Mouse (Mus musculus) gastrocnemius, postnatal 36 days (tissue): ENCODE data around the gene Nemp1. TPM values are rescaled to one million over a fixed set of nuclear protein-coding genes. Genes with fewer than 3 reads are reported as not detected.
"Not testable (repeated sequence)": the region's sequence is repeated elsewhere in the genome, so short reads cannot be mapped to it uniquely, and the experiment has no call there.

Experiments
- DNase-seq, 2 experiments: peaks; one replicate each; pipeline ENCODE4 v3.0.0; 2022
- intact Hi-C: fragments of 180-260 bp; cut with DNase I; formaldehyde crosslinking; loops from one replicate; pipeline ENCODE4 v1.15.1; 2025
- total RNA-seq, 2 experiments: library from RNA; stranded (reverse); gene quantifications; 2 replicates each; pipeline ENCODE4 v1.2.3; 2021

The Nemp1 gene
- total RNA-seq, 2 experiments from 2014 or later = 1.9 to 2.1 TPM

GRCm38 (mm10) chr10:127642772-127643552 is 23.7 kb upstream of the Nemp1 start, which contains the start of gene Stat6:
TSS of gene Stat6 (plus strand) at chr10:127642986.
- intact Hi-C loops = loop anchor here (2.0 to 10.0 kb wide), 4 partner anchors 20 to 294 kb away; partner anchors contain the start of gene Zbtb39
- DNase-seq = peak; percentile 71

DNA sequence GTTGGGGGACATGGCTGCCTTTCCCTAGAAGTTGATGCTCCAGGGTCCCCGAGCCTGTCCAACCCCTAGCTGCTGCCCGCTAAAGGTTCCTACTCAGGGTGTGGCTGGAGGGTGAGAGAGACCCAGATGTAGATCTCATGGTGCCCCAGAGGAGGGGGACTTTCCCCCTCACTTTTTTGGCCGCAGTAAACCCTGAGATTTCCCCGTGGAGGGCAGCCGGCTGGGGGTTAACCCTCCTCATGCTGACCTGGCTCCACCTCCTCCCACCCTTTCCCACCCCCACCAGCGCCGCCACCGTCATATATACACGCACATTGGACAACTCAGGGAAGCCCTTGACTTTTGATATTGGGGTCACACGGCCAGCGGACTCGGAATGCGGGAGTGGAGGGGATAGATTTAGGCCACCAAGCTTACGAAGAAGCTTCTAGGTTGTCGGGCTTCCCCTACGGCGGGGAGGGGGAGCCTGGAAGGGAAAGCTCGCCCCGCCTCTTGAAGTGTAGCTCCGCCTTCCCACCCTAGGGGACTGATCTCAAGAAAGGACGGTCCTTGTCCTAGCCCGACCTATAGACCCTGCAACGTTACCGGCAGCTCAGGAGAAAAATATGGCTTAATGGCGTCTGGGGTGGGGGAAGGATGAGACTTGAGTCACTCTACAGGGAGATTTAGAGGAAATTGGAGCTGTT is 23.0 kb upstream of the Nemp1 start:
- peak; percentile 81 to 83 for DNase-seq
- intact Hi-C loops = loop anchor here (2.0 to 10.0 kb wide), 4 partner anchors 19 to 293 kb away; partner anchors contain the start of gene Zbtb39

- no peak for DNase-seq
- intact Hi-C loops = loop anchor here (10.0 kb wide), 1 partner anchor 89 kb away; the partner anchor contains the start of gene Zbtb39
Measured at GRCm38 (mm10) chr10:127645791-127646190, 20.9 kb upstream of the Nemp1 start.

DNA sequence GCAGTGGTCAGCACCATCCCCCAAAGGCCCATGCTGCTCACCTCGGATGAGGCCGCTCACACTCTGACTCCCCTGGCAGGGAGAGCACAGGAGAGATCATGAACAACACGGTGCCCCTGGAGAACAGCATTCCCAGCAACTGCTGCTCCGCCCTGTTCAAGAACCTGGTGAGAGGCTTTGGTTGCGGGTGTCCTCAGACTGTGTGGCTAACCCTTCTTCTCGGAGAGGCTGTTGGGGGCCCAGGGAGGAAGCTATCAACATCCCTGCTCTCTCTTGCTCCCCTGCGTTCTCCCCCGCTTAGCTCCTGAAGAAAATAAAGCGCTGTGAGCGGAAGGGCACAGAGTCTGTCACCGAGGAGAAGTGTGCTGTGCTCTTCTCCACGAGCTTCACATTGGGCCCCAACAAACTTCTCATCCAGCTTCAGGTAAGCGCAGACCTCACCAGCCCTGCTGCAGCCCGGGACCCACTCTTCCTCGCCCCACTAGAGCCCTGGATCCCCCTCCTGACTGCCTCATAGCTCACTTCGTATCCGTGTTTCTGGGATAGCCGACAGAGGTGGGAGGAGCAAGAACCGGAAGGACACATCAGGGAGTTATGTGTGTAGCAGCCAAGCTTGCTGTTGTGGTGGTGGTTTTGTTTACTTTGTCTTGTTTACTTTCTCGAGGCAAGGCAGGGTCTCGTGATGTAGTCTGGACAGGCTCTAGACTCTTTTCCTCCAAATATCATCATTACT is 13.6 kb upstream of the Nemp1 start:
- DNase-seq = no peak
- intact Hi-C loops = no loop called here

DNA sequence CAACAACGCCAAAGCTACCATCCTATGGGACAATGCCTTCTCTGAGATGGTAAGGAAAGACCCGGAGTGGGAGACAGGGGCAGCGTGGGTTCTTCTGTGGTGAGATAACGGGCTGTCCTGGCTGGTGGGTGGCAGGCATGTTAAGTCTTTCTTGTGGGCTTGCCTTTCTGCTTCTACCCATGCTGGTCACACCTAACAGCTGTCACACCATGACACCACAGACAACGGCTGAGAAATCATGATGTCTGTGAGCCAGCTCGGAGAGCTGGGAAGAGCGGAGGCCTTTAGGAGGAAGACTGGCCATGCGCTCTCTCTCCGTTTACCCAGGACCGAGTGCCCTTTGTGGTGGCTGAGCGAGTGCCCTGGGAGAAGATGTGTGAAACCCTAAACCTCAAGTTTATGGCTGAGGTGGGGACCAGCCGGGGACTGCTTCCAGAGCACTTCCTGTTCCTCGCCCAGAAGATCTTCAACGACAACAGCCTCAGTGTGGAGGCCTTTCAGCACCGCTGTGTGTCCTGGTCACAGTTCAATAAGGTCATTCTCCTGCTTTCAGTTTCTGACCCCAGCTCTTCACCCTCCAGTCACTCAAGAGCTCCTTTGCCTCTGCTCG is 11.6 kb upstream of the Nemp1 start:
- DNase-seq = no peak
- intact Hi-C loops = no loop called here

DNA sequence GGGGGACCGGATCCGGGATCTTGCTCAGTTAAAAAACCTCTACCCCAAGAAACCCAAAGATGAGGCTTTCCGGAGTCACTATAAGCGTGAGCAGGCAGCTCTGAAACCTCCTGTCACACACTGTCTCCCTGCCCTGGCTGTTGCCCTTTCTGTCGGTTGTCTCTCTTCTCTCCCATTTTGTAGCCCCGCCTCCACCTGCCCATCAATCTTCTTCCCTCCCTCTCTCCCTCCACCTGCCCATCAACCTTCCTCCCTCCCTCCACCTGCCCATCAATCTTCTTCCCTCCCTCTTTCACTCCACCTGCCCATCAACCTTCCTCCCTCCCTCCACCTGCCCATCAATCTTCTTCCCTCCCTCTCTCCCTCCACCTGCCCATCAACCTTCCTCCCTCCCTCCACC is 9.1 kb upstream of the Nemp1 start:
- intact Hi-C loops, DNase-seq: not testable (repeated sequence)

DNA sequence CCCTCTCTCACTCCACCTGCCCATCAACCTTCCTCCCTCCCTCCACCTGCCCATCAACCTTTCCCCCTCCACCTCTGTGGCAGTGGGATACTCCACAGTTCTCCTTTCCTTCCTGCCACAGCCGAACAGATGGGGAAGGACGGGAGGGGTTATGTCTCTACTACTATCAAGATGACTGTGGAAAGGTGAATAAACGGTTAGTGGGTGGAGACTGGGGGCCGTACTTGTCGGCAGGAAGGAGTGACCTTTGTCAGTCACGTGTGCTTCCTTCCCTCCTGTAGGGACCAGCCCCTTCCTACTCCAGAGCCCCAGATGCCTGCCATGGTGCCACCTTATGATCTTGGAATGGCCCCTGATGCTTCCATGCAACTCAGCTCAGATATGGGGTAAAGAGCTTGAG is 8.6 kb upstream of the Nemp1 start:
- intact Hi-C loops = no loop called here
- DNase-seq = no peak

DNA sequence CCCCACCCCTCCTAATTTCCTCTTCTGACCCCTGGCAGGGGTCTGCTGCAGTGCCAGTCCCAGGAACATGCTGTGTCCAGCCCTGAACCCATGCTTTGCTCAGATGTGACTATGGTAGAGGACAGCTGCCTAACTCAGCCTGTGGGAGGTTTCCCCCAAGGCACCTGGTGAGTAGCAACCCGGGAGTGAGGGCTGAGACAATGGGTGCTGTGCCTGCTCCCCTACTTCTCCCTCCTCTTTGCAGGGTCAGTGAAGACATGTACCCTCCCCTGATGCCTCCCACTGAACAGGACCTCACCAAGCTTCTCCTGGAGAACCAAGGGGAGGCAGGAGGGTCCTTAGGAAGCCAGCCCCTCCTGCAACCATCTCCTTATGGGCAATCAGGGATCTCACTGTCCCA is 7.2 kb upstream of the Nemp1 start:
- no peak for DNase-seq
- intact Hi-C loops = no loop called here

DNA sequence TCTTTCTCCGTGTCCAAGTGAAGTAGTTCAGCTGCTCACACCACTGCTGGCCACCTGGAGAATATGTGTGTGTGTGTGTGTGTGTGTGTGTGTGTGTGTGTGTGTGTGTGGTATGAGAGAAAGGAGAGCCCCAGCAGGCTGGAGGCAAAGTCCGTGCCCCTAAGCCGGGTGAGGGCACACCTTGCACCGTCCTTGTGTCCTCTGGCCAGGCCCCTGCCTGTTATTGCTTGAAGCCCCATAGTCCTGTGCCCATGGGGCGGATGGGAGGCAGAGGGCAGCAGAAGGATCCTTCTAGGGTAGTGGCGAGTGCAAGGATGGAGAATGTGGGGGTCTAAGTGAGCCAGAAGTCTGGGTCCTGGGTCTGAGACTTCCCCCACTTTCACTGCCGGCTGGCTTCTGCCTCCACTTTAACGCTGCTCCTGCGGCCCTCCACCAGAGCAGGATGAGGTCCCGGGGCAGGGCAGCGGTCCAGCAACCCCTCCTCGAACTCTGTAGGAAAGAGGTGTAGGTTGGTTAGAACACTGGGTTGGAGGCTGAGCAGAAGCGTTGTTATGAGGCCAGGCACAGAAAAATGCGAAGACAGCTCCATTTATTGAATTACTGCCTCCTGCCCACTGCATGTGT is 5.3 kb upstream of the Nemp1 start:
- intact Hi-C loops = no loop called here
- no peak for DNase-seq

- DNase-seq = peak in 1 of 2 experiments; percentile 49
- intact Hi-C loops = loop anchor here (2.0 kb wide), 1 partner anchor 19 kb away; the partner anchor contains the start of gene Stat6
Measured at GRCm38 (mm10) chr10:127661915-127662663, 4.6 kb upstream of the Nemp1 start.

DNA sequence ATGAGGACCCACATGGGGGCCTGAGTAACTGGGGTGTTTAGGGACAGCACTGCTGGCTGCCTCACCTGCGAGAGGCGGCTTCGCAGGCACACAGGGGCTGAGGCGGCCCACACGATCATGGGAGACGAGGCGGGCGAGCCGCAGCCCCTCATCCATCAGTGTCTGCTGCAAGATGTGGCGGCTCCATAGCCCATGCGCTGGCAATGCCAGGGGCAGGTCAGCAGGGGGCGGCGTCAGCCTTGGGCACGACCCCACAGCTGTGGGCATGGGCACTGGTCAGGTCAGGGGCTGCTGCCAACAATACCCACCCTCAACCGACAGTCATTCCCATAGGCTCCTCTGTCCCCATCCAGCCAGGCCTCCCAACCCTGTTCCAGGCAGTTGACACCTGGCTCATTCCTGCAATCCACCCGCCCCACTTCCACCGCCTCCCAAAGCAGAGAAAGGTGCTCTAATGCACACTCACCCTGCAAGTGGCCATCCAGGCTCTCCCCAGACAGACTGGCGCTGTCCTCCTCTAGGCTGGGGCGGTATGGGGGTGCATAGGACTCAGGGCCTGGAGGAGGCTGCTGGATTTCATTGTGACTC is 3.9 kb upstream of the Nemp1 start:
- intact Hi-C loops = loop anchor here (2.0 kb wide), 1 partner anchor 20 kb away; the partner anchor contains the start of gene Stat6
- DNase-seq = no peak

DNA sequence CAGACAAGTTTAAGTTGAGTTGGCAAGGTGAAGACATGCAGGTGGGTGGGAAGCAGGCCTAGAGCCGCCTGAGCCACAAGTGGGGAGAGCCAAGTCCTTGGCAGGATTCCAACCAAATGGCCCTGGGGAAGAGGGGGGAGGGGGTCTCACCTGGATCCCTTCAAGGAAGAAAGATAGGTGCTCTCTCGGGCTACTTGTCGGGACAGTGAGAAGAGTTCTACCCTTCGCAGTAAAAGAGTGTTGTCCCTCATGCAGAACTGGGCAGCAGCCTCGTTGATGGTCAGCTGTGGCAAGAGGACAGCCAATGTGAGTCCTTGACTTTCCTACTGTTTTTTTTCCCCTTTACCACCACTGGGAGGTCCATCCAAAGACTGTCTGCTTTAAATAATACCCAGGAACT is 3.1 kb upstream of the Nemp1 start:
- no peak for DNase-seq
- intact Hi-C loops = loop anchor here (2.0 kb wide), 1 partner anchor 21 kb away; the partner anchor contains the start of gene Stat6

- no peak for DNase-seq
- intact Hi-C loops = no loop called here
Measured at GRCm38 (mm10) chr10:127664166-127664565, 2.5 kb upstream of the Nemp1 start.

DNA sequence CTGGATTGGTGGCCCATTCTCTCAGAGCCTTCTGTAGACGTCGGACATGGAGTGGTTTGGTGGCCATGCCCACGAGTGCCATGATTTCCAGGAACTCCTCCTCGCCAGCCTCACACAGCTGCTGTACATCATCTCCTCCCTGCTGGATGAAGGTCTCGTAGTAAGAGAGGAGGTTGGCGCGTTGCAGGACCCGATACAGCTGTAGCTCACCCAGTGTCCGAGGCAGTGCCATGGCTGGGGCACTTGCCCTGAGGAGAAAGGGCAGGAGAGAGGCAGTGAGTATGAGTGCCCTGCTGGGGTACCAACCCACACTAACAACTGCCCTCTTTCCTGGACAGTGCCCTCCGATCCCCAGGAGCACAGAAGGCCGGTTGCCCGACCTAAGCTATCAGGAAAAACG is 1.8 kb upstream of the Nemp1 start:
- DNase-seq = no peak
- intact Hi-C loops = no loop called here

DNA sequence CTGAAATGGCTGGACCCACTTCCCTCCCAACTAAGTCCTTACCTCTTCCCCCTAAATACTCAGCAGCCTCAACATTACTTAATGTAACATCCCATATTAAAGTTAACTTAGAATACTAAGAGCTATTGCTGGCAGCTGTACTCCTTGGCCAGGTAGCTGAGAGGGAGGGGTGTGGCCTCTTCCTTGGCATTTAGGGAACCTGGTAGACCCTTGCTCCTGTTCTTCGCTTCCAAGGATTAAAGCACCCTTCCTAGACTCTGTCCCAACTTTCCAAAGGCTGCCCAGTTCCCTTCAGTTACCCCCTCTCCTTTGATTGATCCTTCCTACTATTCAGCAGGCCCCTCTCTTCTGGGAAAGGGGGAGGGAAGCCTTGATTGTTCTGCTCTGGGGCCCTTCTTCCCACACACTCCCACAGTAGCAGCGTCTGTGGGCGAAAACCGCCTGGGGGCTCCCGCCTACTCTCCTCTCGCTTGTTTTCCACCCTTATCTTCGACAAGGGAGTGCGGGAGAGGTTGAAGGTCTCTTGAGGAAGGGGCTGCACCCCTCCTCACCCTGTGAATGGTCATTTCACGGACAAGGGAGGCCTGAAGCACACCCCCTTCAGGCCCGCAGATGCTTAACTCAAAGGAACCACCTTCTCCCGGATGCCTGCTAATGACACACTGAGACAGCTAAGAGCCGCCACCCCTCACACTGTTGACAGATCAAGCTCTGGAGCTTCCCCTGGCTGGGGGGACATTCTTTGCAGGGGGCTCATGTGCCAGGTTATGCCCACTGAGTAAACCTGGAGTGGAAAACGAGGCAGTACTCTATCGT is 1.1 kb upstream of the Nemp1 start:
- no peak for DNase-seq
- intact Hi-C loops = no loop called here

- DNase-seq = peak; percentile 74 to 90
- intact Hi-C loops = no loop called here
Measured at GRCm38 (mm10) chr10:127667269-127668092, 780 bp downstream of the Nemp1 start.
